8 mouse cellular contexts compared by ENCODE assay signal in the genomic region with DNA sequence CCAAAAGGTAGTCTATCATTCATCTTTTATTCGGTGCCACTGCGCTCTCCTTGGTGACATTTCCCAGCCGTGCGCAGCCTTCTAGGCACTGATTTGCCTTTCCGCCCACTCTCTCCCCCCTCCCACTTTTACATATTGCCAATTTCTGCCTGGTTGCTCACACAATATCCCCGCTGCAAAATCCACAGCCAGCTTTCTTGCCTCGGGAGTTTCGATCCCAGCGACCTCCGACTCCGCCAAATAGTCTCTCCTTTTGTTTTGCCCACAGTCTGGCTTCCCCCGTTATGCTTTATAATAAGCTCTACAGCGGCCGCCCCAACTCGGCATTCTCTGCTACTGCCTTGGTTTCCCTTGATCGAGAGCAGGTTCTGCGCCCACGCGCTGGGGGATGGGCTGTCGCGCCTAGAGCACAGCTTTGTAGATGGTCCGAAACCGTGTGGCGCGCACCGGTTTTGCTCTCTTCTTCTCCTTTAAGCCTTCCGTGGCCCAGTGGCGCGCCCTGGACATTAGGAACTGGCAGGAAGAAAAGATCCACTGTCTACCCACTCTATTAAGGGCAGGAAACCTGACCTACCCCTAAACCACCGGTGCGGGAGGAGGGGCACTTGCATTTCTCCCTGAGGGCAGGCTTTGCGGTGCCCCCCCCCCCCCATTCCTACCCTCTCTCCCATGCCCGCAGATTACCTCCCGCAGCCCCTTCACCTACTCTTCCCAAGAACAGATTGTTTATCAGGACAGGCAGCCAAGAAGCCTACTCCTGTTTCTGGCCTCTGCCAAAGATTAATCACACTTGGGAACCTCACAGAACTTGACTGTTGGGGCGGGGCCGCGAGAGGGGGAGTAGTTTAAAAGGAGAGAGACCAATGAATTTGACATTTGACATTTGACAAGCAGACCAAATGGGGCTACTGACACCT. TPM values are rescaled to one million over a fixed set of nuclear protein-coding genes. Genes with fewer than 3 reads are reported as not detected.
DNase-seq lines count a peak whose midpoint lies in the region; ATAC-seq and TF ChIP-seq lines count a peak whose summit lies in the region.

No protein-coding gene starts in this region.

- H3K27ac ChIP-seq in embryonic facial prominence, embryonic 10.5 days (replicated peaks): peak overlapping the region; percentile 93
- peak overlapping the region; percentile 95 for H3K27ac ChIP-seq in heart, embryonic 12.5 days (ENCODE audit: poor library complexity, severe bottlenecking)
- peak overlapping the region; percentile 100 for H3K27ac ChIP-seq in kidney, embryonic 16.5 days (ENCODE audit: low read length)
- H3K27ac ChIP-seq in lung, embryonic 14.5 days (ENCODE audit: low read depth): peak overlapping the region; percentile 99
- H3K27ac ChIP-seq in neural tube, embryonic 15.5 days (replicated peaks): peak overlapping the region; percentile 99

- no peaks in the 10 kb centered on the region for H3K9me3 ChIP-seq in embryonic facial prominence, embryonic 10.5 days
- H3K9me3 ChIP-seq in heart, embryonic 12.5 days (replicated peaks): no peaks in the 10 kb centered on the region
- no peaks in the 10 kb centered on the region for H3K9me3 ChIP-seq in kidney, embryonic 16.5 days (ENCODE audit: low read length)
- H3K9me3 ChIP-seq in lung, embryonic 14.5 days (ENCODE audit: low read depth, low read length): no peaks in the 10 kb centered on the region
- H3K9me3 ChIP-seq in neural tube, embryonic 15.5 days (replicated peaks): no peaks in the 10 kb centered on the region

- no peaks in the 10 kb centered on the region for H3K36me3 ChIP-seq in embryonic facial prominence, embryonic 10.5 days (replicated peaks)
- H3K36me3 ChIP-seq in heart, embryonic 12.5 days: no peaks in the 10 kb centered on the region
- H3K36me3 ChIP-seq in kidney, embryonic 16.5 days (ENCODE audit: insufficient read depth, low read length): no peaks in the 10 kb centered on the region
- H3K36me3 ChIP-seq in lung, embryonic 14.5 days (ENCODE audit: insufficient read depth): no peaks in the 10 kb centered on the region
- no peaks in the 10 kb centered on the region for H3K36me3 ChIP-seq in neural tube, embryonic 15.5 days

- no peak for TF ChIP-seq CTCF in lung, embryonic 14.5 days (IDR thresholded peaks at IDR 0.05; ENCODE audit: low read depth)

- peak overlapping the region; percentile 74 for H3K9ac ChIP-seq in heart, embryonic 12.5 days
- H3K9ac ChIP-seq in kidney, embryonic 16.5 days (replicated peaks; ENCODE audit: low read length): peak overlapping the region; percentile 73
- H3K9ac ChIP-seq in lung, embryonic 14.5 days: peak overlapping the region; percentile 38
- H3K9ac ChIP-seq in neural tube, embryonic 15.5 days (replicated peaks): peak overlapping the region; percentile 44

- peak overlapping the region; percentile 59 for H3K4me3 ChIP-seq in embryonic facial prominence, embryonic 10.5 days
- H3K4me3 ChIP-seq in heart, embryonic 12.5 days: peak overlapping the region; percentile 53
- H3K4me3 ChIP-seq in kidney, embryonic 16.5 days (ENCODE audit: low read length): peak overlapping the region; percentile 47
- peak overlapping the region; percentile 27 for H3K4me3 ChIP-seq in lung, embryonic 14.5 days (ENCODE audit: low read depth, low read length)
- H3K4me3 ChIP-seq in neural tube, embryonic 15.5 days (replicated peaks): peak overlapping the region; percentile 23

- ATAC-seq in heart, embryonic 12.5 days (ENCODE audit: insufficient number of reproducible peaks, low FRiP score): no peak
- ATAC-seq in kidney, embryonic 16.5 days (ENCODE audit: low FRiP score, low TSS enrichment): no peak
- ATAC-seq in lung, embryonic 14.5 days (ENCODE audit: insufficient read depth): no peak
- ATAC-seq in neural tube, embryonic 15.5 days (ENCODE audit: low FRiP score): no peak

- DNase-seq in B cell, adult 2 months: peak; percentile 75 to 79
- DNase-seq in adrenal gland, adult 18-20 months (ENCODE audit: low spot score in 2 of 2): peak; percentile 77
- DNase-seq in embryonic facial prominence, embryonic 10.5 days (ENCODE audit: low spot score): peak; percentile 79
- DNase-seq in lung, embryonic 14.5 days: peak; percentile 78
- DNase-seq in thymus, postnatal 0 days (ENCODE audit: low spot score): peak; percentile 76

- H3K4me1 ChIP-seq in embryonic facial prominence, embryonic 10.5 days: peaks cover 96% of the 10 kb centered on the region
- H3K4me1 ChIP-seq in heart, embryonic 12.5 days (replicated peaks): peaks cover 83% of the 10 kb centered on the region
- H3K4me1 ChIP-seq in kidney, embryonic 16.5 days (ENCODE audit: insufficient read depth, low read length): peaks cover 92% of the 10 kb centered on the region
- H3K4me1 ChIP-seq in lung, embryonic 14.5 days (ENCODE audit: insufficient read depth): peaks cover 72% of the 10 kb centered on the region
- peaks cover 89% of the 10 kb centered on the region for H3K4me1 ChIP-seq in neural tube, embryonic 15.5 days

- H3K4me2 ChIP-seq in heart, embryonic 12.5 days: peak overlapping the region; percentile 75
- H3K4me2 ChIP-seq in kidney, embryonic 16.5 days (replicated peaks; ENCODE audit: low read depth, low read length): peak overlapping the region; percentile 77
- H3K4me2 ChIP-seq in lung, embryonic 14.5 days: peak overlapping the region; percentile 70
- H3K4me2 ChIP-seq in neural tube, embryonic 15.5 days: peak overlapping the region; percentile 66

- under 1% methylated on average over 37 of the region's 37 CpGs for WGBS in embryonic facial prominence, embryonic 10.5 days
- WGBS in heart, embryonic 12.5 days: 2% methylated on average over 37 of the region's 37 CpGs
- WGBS in kidney, embryonic 16.5 days: under 1% methylated on average over 35 of the region's 37 CpGs
- WGBS in lung, embryonic 14.5 days: 2% methylated on average over 37 of the region's 37 CpGs
- under 1% methylated on average over 37 of the region's 37 CpGs for WGBS in neural tube, embryonic 15.5 days

- peaks cover 25% of the 10 kb centered on the region for H3K27me3 ChIP-seq in embryonic facial prominence, embryonic 10.5 days (replicated peaks; ENCODE audit: low read depth, poor library complexity, severe bottlenecking)
- no peaks in the 10 kb centered on the region for H3K27me3 ChIP-seq in heart, embryonic 12.5 days (replicated peaks)
- H3K27me3 ChIP-seq in kidney, embryonic 16.5 days (ENCODE audit: insufficient read depth, low read length): no peaks in the 10 kb centered on the region
- H3K27me3 ChIP-seq in lung, embryonic 14.5 days (ENCODE audit: insufficient read depth, low read length): no peaks in the 10 kb centered on the region
- no peaks in the 10 kb centered on the region for H3K27me3 ChIP-seq in neural tube, embryonic 15.5 days (replicated peaks)

RNA-seq across cellular contexts. Expression of gene Irf2bpl, which starts 7.4 kb away (rescaled TPM):
- total RNA-seq in adrenal gland, adult 18-20 months (2021): 10 to 100 TPM; 61.0 to 61.4 TPM
- polyA plus RNA-seq in embryonic facial prominence, embryonic 10.5 days (2016; fragmentation: Nextera tagmentation; extraction: Ambion mirVana): 13.5 and 17.3 TPM in 2 replicates
- 57.8 and 59.5 TPM in 2 replicates for polyA plus RNA-seq in heart, embryonic 12.5 days (2016; fragmentation: Nextera tagmentation; extraction: Ambion mirVana)
- polyA plus RNA-seq in kidney, embryonic 16.5 days (2015; fragmentation: Nextera tagmentation; extraction: Ambion mirVana): 30.3 and 30.4 TPM in 2 replicates
- polyA plus RNA-seq in lung, embryonic 14.5 days (2014; fragmentation: Nextera tagmentation; extraction: Ambion mirVana): 44.6 and 44.8 TPM in 2 replicates
- polyA plus RNA-seq in neural tube, embryonic 15.5 days (2015; fragmentation: Nextera tagmentation; extraction: Ambion mirVana): 53.3 and 69.9 TPM in 2 replicates
- 13.1 and 15.5 TPM in 2 replicates for polyA plus RNA-seq in thymus, postnatal 0 days (2015; fragmentation: Nextera tagmentation; extraction: Ambion mirVana)

RNA-seq across cellular contexts. Expression of gene Cipc, which starts 54.8 kb away (rescaled TPM):
- 10 to 100 TPM; 21.8 to 28.5 TPM for total RNA-seq in adrenal gland, adult 18-20 months (2021)
- polyA plus RNA-seq in embryonic facial prominence, embryonic 10.5 days (2016; fragmentation: Nextera tagmentation; extraction: Ambion mirVana): 35.1 and 37.1 TPM in 2 replicates
- polyA plus RNA-seq in heart, embryonic 12.5 days (2016; fragmentation: Nextera tagmentation; extraction: Ambion mirVana): 28.9 and 29.3 TPM in 2 replicates
- 24.0 and 24.9 TPM in 2 replicates for polyA plus RNA-seq in kidney, embryonic 16.5 days (2015; fragmentation: Nextera tagmentation; extraction: Ambion mirVana)
- 22.4 and 24.3 TPM in 2 replicates for polyA plus RNA-seq in lung, embryonic 14.5 days (2014; fragmentation: Nextera tagmentation; extraction: Ambion mirVana)
- 37.2 and 40.8 TPM in 2 replicates for polyA plus RNA-seq in neural tube, embryonic 15.5 days (2015; fragmentation: Nextera tagmentation; extraction: Ambion mirVana)
- polyA plus RNA-seq in thymus, postnatal 0 days (2015; fragmentation: Nextera tagmentation; extraction: Ambion mirVana): 18.8 and 20.1 TPM in 2 replicates
